Mouse (Mus musculus): ENCODE measurements at regions not wholly inside any gene's neighbourhood (a gene's known extent, or its start where the extent isn't known, plus 50 kb on each side); places are given as distances from the start of the nearest gene placed in this dataset.

- Histone ChIP-seq H3K4me3 (replicated peaks; ENCODE audit: control insufficient read depth, low read depth, low read length) (no peak overlapping the region), H3K4me1 (ENCODE audit: control insufficient read depth, insufficient read depth, low read length) (no peaks in the 10 kb centered on the region; the same call in 1 of the 2 replicates), H3K27ac (ENCODE audit: control insufficient read depth, insufficient read depth, low read depth, low read length, poor library complexity) (no peak overlapping the region)
- TF ChIP-seq POLR2A (IDR thresholded peaks at IDR 0.05; ENCODE audit: borderline replicate concordance, control insufficient read depth, low read depth, low read length) (no peak), CTCF (IDR thresholded peaks at IDR 0.05; ENCODE audit: control insufficient read depth, insufficient read depth, low read length) (no peak)
- 73% methylated on average over 10 of the region's 10 CpGs for WGBS
These were observed 1122.3 kb upstream of the Cited2 start for GRCm38 (mm10) chr10:16600551-16601224.

DNA sequence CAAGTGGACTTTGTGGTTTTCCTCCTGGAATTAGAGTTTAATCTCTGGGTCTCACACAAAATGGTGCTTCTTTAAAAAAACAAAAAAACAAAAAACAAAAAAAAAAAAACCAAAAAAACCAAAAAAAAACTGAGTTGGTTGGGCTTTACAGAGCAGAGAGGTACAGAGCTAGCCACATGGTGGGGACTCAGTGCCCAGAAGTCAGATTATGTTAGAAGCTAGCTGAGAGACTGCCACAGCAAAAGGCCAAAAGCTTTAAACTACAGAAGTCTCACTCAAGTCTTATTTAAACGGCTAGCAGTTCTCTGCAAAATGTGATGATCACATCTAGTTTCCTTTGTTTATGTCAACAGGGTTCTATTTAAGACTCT, 1121.8 kb upstream of the Cited2 start:
- Histone ChIP-seq H3K27ac (ENCODE audit: control insufficient read depth, insufficient read depth, low read depth, low read length, poor library complexity) (no peak overlapping the region), H3K4me1 (ENCODE audit: control insufficient read depth, insufficient read depth, low read length) (no peaks in the 10 kb centered on the region; the same call in 1 of the 2 replicates), H3K4me3 (replicated peaks; ENCODE audit: control insufficient read depth, low read depth, low read length) (no peak overlapping the region)
- TF ChIP-seq CTCF (IDR thresholded peaks at IDR 0.05; ENCODE audit: control insufficient read depth, insufficient read depth, low read length) (no peak), POLR2A (IDR thresholded peaks at IDR 0.05; ENCODE audit: borderline replicate concordance, control insufficient read depth, low read depth, low read length) (no peak)
- 44% methylated on average over 1 of the region's 1 CpGs for WGBS

DNA sequence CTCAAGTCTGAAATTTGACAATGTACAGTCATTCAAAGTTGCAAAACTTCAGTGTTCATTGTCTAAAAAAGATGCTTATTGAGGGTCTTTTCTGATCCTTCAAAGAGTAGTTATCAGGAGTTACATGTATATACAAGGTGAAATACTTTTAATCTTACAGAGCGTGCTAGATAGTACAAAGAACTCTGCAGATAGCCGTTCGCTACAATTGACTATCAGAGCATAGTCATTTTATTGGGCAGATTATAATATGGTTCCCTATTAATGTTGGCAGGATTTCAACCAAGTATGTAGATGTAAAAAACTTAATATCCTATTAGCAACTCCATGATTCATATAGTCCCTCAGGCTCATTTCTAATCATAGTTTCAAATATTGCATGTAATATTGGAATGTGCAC, 1114.7 kb upstream of the Cited2 start:
- TF ChIP-seq POLR2A (IDR thresholded peaks at IDR 0.05; ENCODE audit: borderline replicate concordance, control insufficient read depth, low read depth, low read length): no peak
- no peak for TF ChIP-seq CTCF (IDR thresholded peaks at IDR 0.05; ENCODE audit: control insufficient read depth, insufficient read depth, low read length)
- no peaks in the 10 kb centered on the region for H3K4me1 ChIP-seq (ENCODE audit: control insufficient read depth, insufficient read depth, low read length)
- H3K27ac ChIP-seq (ENCODE audit: control insufficient read depth, insufficient read depth, low read depth, low read length, poor library complexity): no peak overlapping the region
- H3K4me3 ChIP-seq (replicated peaks; ENCODE audit: control insufficient read depth, low read depth, low read length): no peak overlapping the region
- 84% methylated on average over 3 of the region's 3 CpGs for WGBS

- 83% methylated on average over 2 of the region's 2 CpGs for WGBS
- H3K4me1 ChIP-seq (ENCODE audit: control insufficient read depth, insufficient read depth, low read length): no peaks in the 10 kb centered on the region; the same call in 1 of the 2 replicates
- TF ChIP-seq POLR2A (IDR thresholded peaks at IDR 0.05; ENCODE audit: borderline replicate concordance, control insufficient read depth, low read depth, low read length) (no peak), CTCF (IDR thresholded peaks at IDR 0.05; ENCODE audit: control insufficient read depth, insufficient read depth, low read length) (no peak)
These were observed 1104.3 kb upstream of the Cited2 start for GRCm38 (mm10) chr10:16618752-16619151.

GRCm38 (mm10) chr10:16619584-16619983, 1103.4 kb upstream of the Cited2 start:
- H3K4me3 ChIP-seq (replicated peaks; ENCODE audit: control insufficient read depth, low read depth, low read length): no peak overlapping the region
- 92% methylated on average over 2 of the region's 2 CpGs for WGBS
- no peak overlapping the region for H3K27ac ChIP-seq (ENCODE audit: control insufficient read depth, insufficient read depth, low read depth, low read length, poor library complexity)
- no peaks in the 10 kb centered on the region; the same call in 1 of the 2 replicates for H3K4me1 ChIP-seq (ENCODE audit: control insufficient read depth, insufficient read depth, low read length)
- TF ChIP-seq CTCF (IDR thresholded peaks at IDR 0.05; ENCODE audit: control insufficient read depth, insufficient read depth, low read length) (no peak), POLR2A (IDR thresholded peaks at IDR 0.05; ENCODE audit: borderline replicate concordance, control insufficient read depth, low read depth, low read length) (no peak)

More at GRCm38 (mm10) chr10:16618752-16619151, 1104.3 kb upstream of the Cited2 start:
- H3K27ac ChIP-seq (ENCODE audit: control insufficient read depth, insufficient read depth, low read depth, low read length, poor library complexity): no peak overlapping the region
- no peak overlapping the region for H3K4me3 ChIP-seq (replicated peaks; ENCODE audit: control insufficient read depth, low read depth, low read length)

GRCm38 (mm10) chr10:16620804-16621559, 1102.0 kb upstream of the Cited2 start:
- Histone ChIP-seq H3K4me1 (ENCODE audit: control insufficient read depth, insufficient read depth, low read length) (no peaks in the 10 kb centered on the region; the same call in 1 of the 2 replicates), H3K4me3 (replicated peaks; ENCODE audit: control insufficient read depth, low read depth, low read length) (no peak overlapping the region), H3K27ac (ENCODE audit: control insufficient read depth, insufficient read depth, low read depth, low read length, poor library complexity) (no peak overlapping the region)
- TF ChIP-seq POLR2A (IDR thresholded peaks at IDR 0.05; ENCODE audit: borderline replicate concordance, control insufficient read depth, low read depth, low read length): no peak
- TF ChIP-seq CTCF (IDR thresholded peaks at IDR 0.05; ENCODE audit: control insufficient read depth, insufficient read depth, low read length): no peak
- 49% methylated on average over 6 of the region's 6 CpGs for WGBS

DNA sequence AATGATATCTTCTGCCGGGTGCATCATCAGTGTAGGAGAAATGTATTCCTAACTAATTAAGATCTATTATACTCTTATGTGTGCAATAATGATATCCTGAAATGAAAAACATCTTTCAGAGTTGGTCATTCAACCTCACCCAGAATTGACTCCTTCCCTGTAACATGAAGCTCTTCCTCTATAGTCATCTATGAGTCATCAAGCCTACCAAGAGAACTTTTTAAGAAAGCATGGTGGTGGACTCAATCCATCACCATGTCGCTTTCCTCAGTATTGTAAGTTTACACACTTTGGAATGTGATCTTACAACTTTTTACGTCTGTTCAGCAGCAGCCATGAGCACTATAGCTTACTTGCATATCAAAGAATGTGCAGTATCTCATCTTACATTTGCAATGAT, 1100.2 kb upstream of the Cited2 start:
- no peak overlapping the region for H3K4me3 ChIP-seq (replicated peaks; ENCODE audit: control insufficient read depth, low read depth, low read length)
- H3K27ac ChIP-seq (ENCODE audit: control insufficient read depth, insufficient read depth, low read depth, low read length, poor library complexity): no peak overlapping the region
- TF ChIP-seq POLR2A (IDR thresholded peaks at IDR 0.05; ENCODE audit: borderline replicate concordance, control insufficient read depth, low read depth, low read length) (no peak), CTCF (IDR thresholded peaks at IDR 0.05; ENCODE audit: control insufficient read depth, insufficient read depth, low read length) (no peak)
- no peaks in the 10 kb centered on the region; the same call in 1 of the 2 replicates for H3K4me1 ChIP-seq (ENCODE audit: control insufficient read depth, insufficient read depth, low read length)
- 89% methylated on average over 3 of the region's 3 CpGs for WGBS

DNA sequence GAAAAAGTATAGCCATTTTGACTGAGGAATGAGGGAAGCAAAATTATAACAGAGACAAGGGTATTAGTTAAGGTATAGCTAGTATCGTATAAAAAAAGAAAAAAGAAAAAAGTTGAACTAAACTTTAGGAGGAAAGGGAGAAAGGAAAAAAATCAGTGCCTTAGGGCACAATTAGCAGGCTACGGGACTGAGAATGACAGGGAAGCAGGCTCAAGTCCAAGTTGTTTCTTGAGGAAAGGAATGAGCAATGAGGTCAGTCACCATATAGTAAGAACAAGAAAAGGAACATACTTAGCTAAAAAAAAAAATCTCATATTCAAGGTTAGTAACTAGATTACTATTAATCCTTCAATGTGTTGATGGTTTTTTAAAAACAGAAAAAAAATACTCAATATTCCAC, 1089.8 kb upstream of the Cited2 start:
- no peak for TF ChIP-seq CTCF (IDR thresholded peaks at IDR 0.05; ENCODE audit: control insufficient read depth, insufficient read depth, low read length)
- TF ChIP-seq POLR2A (IDR thresholded peaks at IDR 0.05; ENCODE audit: borderline replicate concordance, control insufficient read depth, low read depth, low read length): no peak
- no peak overlapping the region for H3K27ac ChIP-seq (ENCODE audit: control insufficient read depth, insufficient read depth, low read depth, low read length, poor library complexity)
- WGBS: 87% methylated on average over 2 of the region's 2 CpGs
- no peaks in the 10 kb centered on the region for H3K4me1 ChIP-seq (ENCODE audit: control insufficient read depth, insufficient read depth, low read length)
- H3K4me3 ChIP-seq (replicated peaks; ENCODE audit: control insufficient read depth, low read depth, low read length): no peak overlapping the region

Data from bone marrow, adult 2 months (tissue).